Comparison of ENCODE assay signal across 15 mouse cellular contexts in genomic region chr12:89722462-89722861, GRCm38 (mm10).
DNase-seq lines count a peak whose midpoint lies in the region; ATAC-seq lines count a peak whose summit lies in the region.
"Had no signal": no experiment of that assay in that cellular context is flagged by ENCODE, and none has a peak within 500 bp of the region (broad histone marks: within the 10 kb centered on the region; RNA-seq: fewer than 3 reads in every experiment).

No protein-coding gene starts in this region.

- H3K36me3 ChIP-seq in forebrain, embryonic 14.5 days (ENCODE audit: control insufficient read depth, insufficient read depth, low read length): no peaks in the 10 kb centered on the region
- H3K36me3 ChIP-seq in forebrain, embryonic 12.5 days (replicated peaks): no peaks in the 10 kb centered on the region
- no peaks in the 10 kb centered on the region for H3K36me3 ChIP-seq in forebrain, embryonic 16.5 days (ENCODE audit: control insufficient read depth, insufficient read depth)
- H3K36me3 ChIP-seq: heart, embryonic 15.5 days; hindbrain, embryonic 12.5 days had no signal

- no peak overlapping the region for H3K4me3 ChIP-seq in forebrain, embryonic 14.5 days (ENCODE audit: low read depth, low read length)
- no peak overlapping the region for H3K4me3 ChIP-seq in forebrain, embryonic 12.5 days (replicated peaks)
- H3K4me3 ChIP-seq in forebrain, embryonic 16.5 days (replicated peaks; ENCODE audit: low read length): no peak overlapping the region
- H3K4me3 ChIP-seq: erythroblast, embryonic 14.5 days; heart, embryonic 15.5 days; hindbrain, embryonic 12.5 days; myocyte had no signal

- WGBS in forebrain, embryonic 14.5 days: 69% methylated on average over 14 of the region's 14 CpGs
- WGBS in forebrain, embryonic 12.5 days: 86% methylated on average over 14 of the region's 14 CpGs
- 53% methylated on average over 14 of the region's 14 CpGs for WGBS in forebrain, embryonic 16.5 days

- H3K4me2 ChIP-seq in forebrain, embryonic 14.5 days (ENCODE audit: low read length): no peak overlapping the region
- H3K4me2 ChIP-seq in forebrain, embryonic 12.5 days: no peak overlapping the region
- no peak overlapping the region for H3K4me2 ChIP-seq in forebrain, embryonic 16.5 days (ENCODE audit: low read length)
- H3K4me2 ChIP-seq: heart, embryonic 15.5 days; hindbrain, embryonic 12.5 days; liver, embryonic 11.5 days had no signal

- H3K27me3 ChIP-seq in forebrain, embryonic 14.5 days (replicated peaks; ENCODE audit: control insufficient read depth, insufficient read depth, low read length): no peaks in the 10 kb centered on the region
- H3K27me3 ChIP-seq in forebrain, embryonic 12.5 days: no peaks in the 10 kb centered on the region
- 0 out of 2 replicates have a peak, but pooled peaks cover 5% of the 10 kb centered on the region for H3K27me3 ChIP-seq in forebrain, embryonic 16.5 days (replicated peaks; ENCODE audit: control insufficient read depth, insufficient read depth, low read length)
- H3K27me3 ChIP-seq: heart, embryonic 15.5 days; hindbrain, embryonic 12.5 days had no signal

- no peak overlapping the region for H3K9ac ChIP-seq in forebrain, embryonic 14.5 days (ENCODE audit: low read length)
- H3K9ac ChIP-seq in forebrain, embryonic 12.5 days: no peak overlapping the region
- H3K9ac ChIP-seq in forebrain, embryonic 16.5 days (replicated peaks; ENCODE audit: low read depth, low read length): no peak overlapping the region
- H3K9ac ChIP-seq: heart, embryonic 15.5 days; hindbrain, embryonic 12.5 days had no signal

- H3K27ac ChIP-seq in forebrain, embryonic 14.5 days (ENCODE audit: low read depth, low read length): no peak overlapping the region
- H3K27ac ChIP-seq in forebrain, embryonic 12.5 days: no peak overlapping the region
- H3K27ac ChIP-seq in forebrain, embryonic 16.5 days (ENCODE audit: low read length): no peak overlapping the region
- H3K27ac ChIP-seq: heart, embryonic 15.5 days; hindbrain, embryonic 12.5 days had no signal

- DNase-seq in forebrain, embryonic 14.5 days (ENCODE audit: low spot score): peak; percentile 87
- DNase-seq in layer of hippocampus, adult 9-11 months: peak; percentile 49
- DNase-seq in right cerebral cortex, postnatal 14 days: peak; percentile 9
- DNase-seq in adrenal gland, postnatal 10 days: no peak
- DNase-seq: kidney, adult 18-20 months; thymus, postnatal 14 days had no signal

- no peaks in the 10 kb centered on the region for H3K4me1 ChIP-seq in forebrain, embryonic 14.5 days (ENCODE audit: control insufficient read depth, insufficient read depth, low read length)
- H3K4me1 ChIP-seq in forebrain, embryonic 12.5 days: no peaks in the 10 kb centered on the region
- no peaks in the 10 kb centered on the region for H3K4me1 ChIP-seq in forebrain, embryonic 16.5 days (replicated peaks; ENCODE audit: control insufficient read depth, insufficient read depth, low read length)
- H3K4me1 ChIP-seq: heart, embryonic 15.5 days; hindbrain, embryonic 12.5 days had no signal

- ATAC-seq in forebrain, embryonic 14.5 days: peak; percentile 68; the same call in 1 of the 2 replicates
- no peak for ATAC-seq in forebrain, embryonic 12.5 days (ENCODE audit: low FRiP score)
- peak; percentile 85 for ATAC-seq in forebrain, embryonic 16.5 days
- no peak for ATAC-seq in megakaryocyte progenitor cell, adult 5-6 weeks (replicated peaks; ENCODE audit: poor library complexity)
- ATAC-seq: CD4-positive, CD25-positive, alpha-beta regulatory T cell, adult 4 months had no signal

- no peaks in the 10 kb centered on the region for H3K9me3 ChIP-seq in forebrain, embryonic 14.5 days (replicated peaks; ENCODE audit: control insufficient read depth, low read length)
- no peaks in the 10 kb centered on the region for H3K9me3 ChIP-seq in forebrain, embryonic 12.5 days
- no peaks in the 10 kb centered on the region for H3K9me3 ChIP-seq in forebrain, embryonic 16.5 days (ENCODE audit: control insufficient read depth, low read length)
- H3K9me3 ChIP-seq: heart, embryonic 15.5 days; hindbrain, embryonic 12.5 days had no signal

Comparison
In these comparisons a context has a peak if more than half of its experiments do, and no peak if none do; other contexts are left out.
1. ATAC-seq: peak in forebrain, embryonic 14.5 days (single experiment) and forebrain, embryonic 16.5 days (single experiment); none in forebrain, embryonic 12.5 days (single experiment) and megakaryocyte progenitor cell, adult 5-6 weeks (single experiment).